Mouse (Mus musculus): ENCODE measurements around the gene Ifngr1.

DNA sequence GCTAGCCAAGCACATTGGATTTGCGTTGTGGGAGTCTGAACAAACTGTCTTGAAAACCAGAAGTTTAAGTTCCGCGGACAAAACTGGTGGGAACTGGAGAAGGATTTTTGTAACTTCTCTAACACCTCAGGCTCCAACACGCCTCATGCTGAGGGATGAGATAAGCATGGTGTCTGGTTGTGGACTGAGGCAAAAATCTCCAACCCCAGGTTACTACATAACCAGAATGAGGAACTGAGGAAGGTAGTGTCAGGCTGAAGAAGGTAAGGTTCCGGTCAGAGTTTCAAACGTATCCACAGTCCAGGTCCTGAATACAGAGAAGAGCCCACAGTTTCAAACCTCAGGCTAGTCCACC is 486 bp upstream of the Ifngr1 start:
- TF ChIP-seq POLR2A (IDR thresholded peaks at IDR 0.05; ENCODE audit: borderline replicate concordance, extremely low read depth, low read depth, low read length) (no peak), CTCF (IDR thresholded peaks at IDR 0.05; ENCODE audit: insufficient read depth, low read length) (no peak)

Measured in lung, adult 2 months (tissue).